Mouse (Mus musculus) megakaryocyte, adult 5-6 weeks (primary cell): Measurements from ENCODE around the gene Kat6b. TPM values are rescaled to one million over a fixed set of nuclear protein-coding genes. Genes with fewer than 3 reads are reported as not detected.

Experiments
- ATAC-seq: 2 replicates; pipeline ENCODE4 v1.8.0; 2016; ENCODE audit warnings: mild to moderate bottlenecking, inconsistent platforms; ENCODE audit not compliant: poor library complexity, severe bottlenecking
- total RNA-seq, 2 experiments: library from RNA; stranded (forward) in 1 of 2; stranded (reverse) in 1 of 2; fragments of 153-499, 151-499 nt in 1 of 2; fragments of 221-1000, 200-1000 nt in 1 of 2; gene quantifications; 2 replicates each; pipeline versions ENCODE4 v1.2.3 to v1.2.4; 2015 to 2017

Kat6b gene
- total RNA-seq, 2 experiments from 2014 or later = 6.1 to 12.9 TPM

DNA sequence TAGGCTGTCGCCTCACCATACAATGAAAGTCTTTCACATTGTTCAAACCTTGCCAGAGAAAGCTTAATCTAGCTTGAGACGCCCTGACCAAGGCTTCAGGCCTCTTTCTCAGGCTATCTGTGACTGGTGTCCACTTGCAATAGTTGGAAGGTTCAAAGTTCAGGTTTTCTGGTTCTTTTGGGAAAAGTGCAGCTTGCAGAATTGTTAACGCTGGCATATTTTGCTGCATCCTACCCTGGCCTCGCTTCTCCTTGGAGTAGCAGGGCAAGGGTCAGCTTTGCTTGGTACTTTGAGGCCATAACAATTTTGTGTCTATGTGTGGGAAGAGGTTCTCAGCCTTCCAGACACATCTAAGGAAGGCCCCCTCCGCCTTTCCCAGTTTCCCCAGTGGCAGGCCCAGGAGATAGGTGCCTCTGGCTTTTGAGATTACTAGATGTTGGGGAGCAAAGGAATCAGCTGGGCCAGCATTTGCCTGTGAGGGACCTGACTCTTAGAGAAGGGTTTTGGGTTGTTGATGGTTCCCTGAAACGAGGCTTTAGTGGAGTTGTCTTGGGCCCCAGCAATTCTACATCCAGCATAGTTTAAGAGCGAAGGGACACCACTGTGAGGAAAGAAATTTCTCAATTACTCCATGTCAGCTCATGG, 215.1 kb downstream of the Kat6b start:
- no peak for ATAC-seq

DNA sequence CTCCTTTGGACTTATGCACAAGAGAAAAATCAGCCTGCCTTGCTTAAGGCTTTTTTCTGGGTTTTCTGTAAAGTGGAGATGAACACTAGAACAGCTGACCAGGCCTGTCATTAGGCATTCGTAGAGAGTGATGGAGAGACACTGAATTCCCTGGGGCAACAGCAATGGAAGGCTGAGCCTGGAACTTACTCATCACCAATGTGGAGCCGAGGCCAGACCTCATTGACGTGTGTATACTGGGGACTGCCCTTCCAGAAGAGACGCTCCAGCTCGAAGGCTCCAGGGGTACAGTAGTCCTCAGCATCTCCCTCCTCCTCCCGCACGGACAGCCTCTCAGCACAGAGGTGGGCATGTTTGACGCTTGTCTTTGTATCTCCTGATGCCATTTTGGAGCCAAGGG, 221.5 kb downstream of the Kat6b start:
- no peak for ATAC-seq

DNA sequence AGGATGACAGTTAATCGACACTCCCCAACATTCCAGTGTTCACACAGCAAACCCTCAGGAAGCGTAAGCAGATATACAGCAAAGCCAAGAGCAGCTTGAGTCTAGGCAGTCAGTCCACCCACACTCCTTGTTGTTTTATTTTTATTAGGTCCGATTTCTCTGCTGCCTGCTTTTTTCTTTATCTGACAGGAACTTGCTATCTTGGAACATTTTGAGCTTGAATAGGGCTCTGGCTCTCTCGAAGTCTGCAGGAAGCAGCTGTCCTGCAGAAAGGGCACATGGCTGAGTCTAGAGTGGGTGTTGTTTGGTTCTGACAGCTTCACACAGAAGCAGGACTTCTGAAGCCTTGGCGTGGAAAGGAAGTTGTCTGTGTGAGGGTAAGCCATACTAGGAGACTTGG, 222.0 kb downstream of the Kat6b start:
- no peak for ATAC-seq

DNA sequence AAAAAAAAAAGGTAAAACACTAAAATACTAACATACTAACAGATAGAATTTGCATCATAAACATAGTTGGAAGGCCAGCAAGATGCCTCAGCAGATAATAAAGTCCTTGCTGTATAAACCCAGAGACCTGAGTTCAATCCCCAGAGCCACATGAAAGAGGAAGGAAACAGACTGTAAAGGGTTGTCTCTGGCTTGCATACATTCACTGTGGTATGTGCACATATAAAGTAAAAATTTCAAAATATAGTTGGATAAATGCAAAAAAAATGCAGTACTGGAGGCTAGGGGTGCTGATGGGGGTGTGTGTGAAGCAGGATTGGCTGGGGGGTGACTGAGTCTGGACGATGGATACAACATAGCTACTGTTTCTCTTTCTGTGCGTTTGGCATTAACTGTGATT, 224.2 kb downstream of the Kat6b start:
- peak; percentile 55 for ATAC-seq

DNA sequence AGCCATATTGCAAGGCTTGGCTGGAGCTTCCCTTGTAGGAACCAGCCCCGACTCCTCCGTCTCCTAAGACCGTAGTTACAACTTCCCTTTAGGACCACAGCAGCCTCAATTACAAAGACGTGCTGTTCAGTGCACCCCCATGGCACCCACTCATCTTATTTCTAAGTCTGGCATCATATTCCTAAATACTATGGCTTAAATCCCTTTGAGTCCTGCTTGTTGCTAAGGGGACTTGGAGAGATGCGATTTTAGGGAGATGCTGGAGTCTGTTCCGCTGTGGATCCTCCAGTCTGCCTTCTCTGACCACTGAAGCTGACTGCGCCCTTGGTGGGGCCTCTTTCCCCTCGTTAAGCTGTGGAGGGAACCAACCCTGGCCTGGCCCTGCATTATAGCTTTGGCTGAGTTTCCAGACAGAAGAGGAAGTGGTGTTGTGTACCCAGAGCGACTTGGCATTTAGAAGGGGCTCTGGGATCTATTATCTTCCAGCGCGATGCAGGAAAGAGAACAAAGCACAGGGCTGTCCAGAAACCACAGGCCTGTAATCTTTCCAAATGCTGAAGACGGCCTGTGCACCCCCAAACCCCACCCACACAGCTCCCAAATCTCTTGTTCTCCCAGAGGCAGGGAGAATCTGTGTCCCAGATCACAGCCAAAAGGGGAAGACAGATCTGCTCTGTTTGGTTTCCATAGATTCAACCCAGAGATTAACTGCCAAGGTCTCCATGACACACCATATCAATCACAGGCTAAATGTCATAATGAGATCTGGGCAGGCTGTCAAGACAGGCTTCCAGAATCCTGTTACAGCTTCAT, 225.7 kb downstream of the Kat6b start:
- peak; percentile 91 for ATAC-seq

DNA sequence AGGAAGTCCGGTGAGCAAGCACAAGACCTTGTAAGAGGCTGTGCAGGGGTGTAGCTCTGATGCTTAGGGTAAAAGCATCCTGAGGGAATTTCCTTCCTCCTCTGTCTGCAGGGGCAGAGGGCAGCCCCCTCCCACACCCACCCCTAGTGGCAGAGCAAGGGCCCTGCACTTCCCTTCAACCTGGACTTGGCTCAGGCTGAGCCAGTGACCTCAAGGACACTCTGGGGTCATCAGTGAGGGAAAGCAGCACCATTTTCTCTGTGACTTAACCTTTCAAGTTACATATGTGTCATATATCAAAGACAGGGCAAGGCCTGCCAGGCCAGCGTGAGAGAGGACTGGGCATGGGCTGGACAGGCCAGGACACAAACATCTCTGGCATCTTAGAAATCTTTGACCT, 228.3 kb downstream of the Kat6b start:
- ATAC-seq = no peak

DNA sequence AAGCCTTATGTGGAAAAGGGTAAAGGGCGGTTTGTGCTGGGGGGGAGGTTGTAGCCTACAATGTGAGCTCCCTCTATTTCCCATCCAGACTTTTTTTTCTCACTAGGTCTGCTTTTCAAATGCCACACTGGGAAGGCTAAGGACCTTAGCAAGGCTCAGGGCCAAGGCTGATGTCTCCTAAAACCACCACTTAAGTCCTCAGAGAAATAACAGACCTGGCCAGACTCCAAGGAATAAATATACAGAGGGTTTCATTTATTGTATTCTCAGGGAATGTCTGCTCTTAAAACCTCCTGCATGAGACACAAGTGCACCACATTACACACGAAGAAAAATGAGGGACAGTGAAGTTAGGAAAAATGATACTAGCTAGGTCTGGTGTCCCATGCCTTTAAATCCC, 230.0 kb downstream of the Kat6b start:
- ATAC-seq = no peak

DNA sequence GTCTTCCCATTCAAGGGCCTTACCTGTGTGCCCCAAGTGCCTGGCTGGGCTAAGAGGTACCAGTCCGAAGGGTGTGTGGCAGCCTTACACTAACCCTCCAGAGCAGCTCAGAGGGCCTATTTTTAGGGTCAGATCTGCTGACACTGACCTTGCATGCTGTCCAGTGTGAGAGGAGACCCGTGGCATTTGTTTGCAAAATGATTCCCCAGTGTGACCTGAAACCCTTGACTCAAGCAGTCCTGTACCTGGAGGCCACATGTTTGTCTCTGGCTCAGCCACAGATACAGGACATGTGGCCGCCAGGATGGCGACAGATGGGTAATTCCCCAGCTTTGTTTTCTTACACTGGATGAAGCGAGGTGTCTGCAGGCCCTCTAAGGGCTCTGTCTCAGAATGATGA, 233.3 kb downstream of the Kat6b start, which contains the start of gene Dupd1:
Dupd1 (minus strand) TSS at position 91 of the 400 bp plus-strand sequence.
- no peak for ATAC-seq

DNA sequence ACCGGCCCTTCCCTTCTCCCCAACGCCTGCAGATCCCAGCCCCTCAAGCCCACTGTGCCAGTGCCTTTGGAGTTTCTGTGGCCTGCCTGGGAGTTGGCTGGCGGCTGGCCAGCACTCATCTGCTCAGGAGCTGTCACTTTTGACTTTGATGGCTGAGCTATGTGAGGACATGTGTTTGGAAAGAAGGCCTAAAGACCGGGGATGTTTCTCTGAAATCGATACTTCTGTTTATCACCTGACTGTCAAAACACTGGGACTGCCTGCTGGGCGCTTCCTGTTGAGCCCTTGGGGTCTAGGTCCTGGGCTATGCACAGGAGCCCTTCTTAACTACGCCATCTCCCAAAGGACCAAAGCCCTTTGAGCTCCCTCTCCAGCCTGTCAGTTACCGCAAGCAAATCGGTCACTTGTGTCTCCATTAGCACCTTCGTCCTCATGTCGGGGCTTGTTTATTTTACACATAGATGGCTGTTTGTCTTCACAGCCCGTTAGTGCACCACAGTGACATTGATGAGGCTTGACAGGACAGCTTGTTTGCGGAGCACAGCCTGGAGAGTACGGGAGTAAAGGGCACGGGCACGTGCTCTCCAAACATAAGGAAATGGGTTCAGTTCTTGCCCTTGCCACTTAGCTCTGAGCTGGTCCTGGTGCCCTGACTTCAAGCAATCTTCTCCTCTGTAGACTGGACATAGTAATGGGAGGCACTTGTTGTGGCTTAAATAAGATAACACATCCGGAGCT, 238.6 kb downstream of the Kat6b start:
- ATAC-seq = no peak

DNA sequence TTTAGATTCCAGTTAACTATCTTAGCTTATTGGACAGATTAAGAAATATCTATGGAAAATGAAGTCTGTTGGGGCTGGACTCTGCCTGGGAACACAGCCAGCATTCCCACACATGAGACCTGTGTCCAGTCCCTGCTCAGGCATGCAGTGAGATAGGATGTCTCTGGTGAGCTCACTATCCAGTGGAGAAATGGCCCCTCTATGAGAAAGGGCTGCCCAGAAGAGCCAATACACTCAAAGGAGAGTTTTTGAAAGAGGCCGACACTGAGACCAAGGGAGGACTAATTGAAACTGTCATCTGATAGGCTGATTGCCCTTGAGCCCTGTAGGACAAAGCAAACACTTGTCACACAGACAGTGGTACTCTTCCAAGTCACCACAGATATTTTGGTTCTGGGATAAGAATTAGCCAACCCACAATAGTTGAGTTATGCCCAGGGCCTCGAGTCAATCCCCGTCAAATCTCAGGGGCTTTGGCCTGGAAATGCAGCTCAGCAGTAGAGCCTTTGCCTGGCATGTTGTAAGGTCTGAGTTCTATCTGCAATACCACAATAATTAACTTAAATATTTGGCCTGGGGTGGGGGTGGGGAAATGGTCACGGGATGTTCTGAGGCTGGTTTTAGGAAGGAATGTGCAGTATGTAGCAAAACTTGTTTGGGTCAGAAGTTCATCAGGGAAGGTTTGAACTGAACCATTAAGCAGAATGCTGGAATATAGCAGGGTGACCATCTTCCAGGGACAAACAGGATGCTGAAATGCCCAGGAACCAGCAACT, 239.4 kb downstream of the Kat6b start:
- no peak for ATAC-seq

Other genes with a start within 250 kb of the Kat6b start
- not detected in 2 replicates for gene Dupd1, start 233.1 kb downstream of the Kat6b start, total RNA-seq (2015)
- not detected in 2 replicates for gene Dupd1, start 233.1 kb downstream of the Kat6b start, total RNA-seq (2017)